Mouse (Mus musculus) hindbrain, embryonic 16.5 days (tissue): ENCODE results near the gene Defb42. TPM values are rescaled to one million over a fixed set of nuclear protein-coding genes. Genes with fewer than 3 reads are reported as not detected.

Source experiments
- ATAC-seq: fragments of 200-750 bp; cut with Nextera tagmentation; 2 replicates; pipeline ENCODE4 v1.8.0; 2017; ENCODE audit warnings: moderate TSS enrichment, moderate library complexity
- H3K27ac ChIP-seq: fragments of 300-500 bp; sonication (generic); 2 replicates; pipeline ENCODE4 v1.5.1; 2014; ENCODE audit warnings: low read depth, mild to moderate bottlenecking, control low read depth, low read length, moderate library complexity
- H3K27me3 ChIP-seq: fragments of 300-500 bp; sonication (generic); replicated peaks from 2 replicates; pipeline ENCODE4 v1.6.1; 2014; ENCODE audit warnings: low read length; ENCODE audit not compliant: control insufficient read depth, insufficient read depth
- H3K36me3 ChIP-seq: fragments of 300-500 bp; sonication (generic); 2 replicates; pipeline ENCODE4 v1.6.1; 2014; ENCODE audit warnings: mild to moderate bottlenecking, low read length, moderate library complexity, mixed read lengths; ENCODE audit not compliant: control insufficient read depth, insufficient read depth
- H3K4me1 ChIP-seq: fragments of 300-500 bp; sonication (generic); 2 replicates; pipeline ENCODE4 v1.6.1; 2014; ENCODE audit warnings: low read depth, low read length; ENCODE audit not compliant: control insufficient read depth, insufficient read depth
- H3K4me2 ChIP-seq: fragments of 300-500 bp; sonication (generic); 2 replicates; pipeline ENCODE4 v1.6.1; 2014; ENCODE audit warnings: mild to moderate bottlenecking, low read length, control low read depth, moderate library complexity
- H3K4me3 ChIP-seq: fragments of 300-500 bp; sonication (generic); 2 replicates; pipeline ENCODE4 v1.5.1; 2014; ENCODE audit warnings: mild to moderate bottlenecking, low read length, control low read depth, moderate library complexity
- H3K9ac ChIP-seq: fragments of 300-500 bp; sonication (generic); 2 replicates; pipeline ENCODE4 v1.6.1; 2014; ENCODE audit warnings: low read depth, mild to moderate bottlenecking, control low read depth, low read length, moderate library complexity
- H3K9me3 ChIP-seq: fragments of 300-500 bp; sonication (generic); 2 replicates; pipeline ENCODE4 v1.6.1; 2014; ENCODE audit warnings: mild to moderate bottlenecking, low read length, moderate library complexity; ENCODE audit not compliant: control insufficient read depth
- WGBS: fragments of 180-500 bp; shearing (Covaris S2); extraction: QIAGEN DNeasy Blood & Tissue Kit; methylation state at CpG from one replicate; pipeline ENCODE4 v1.1.7; 2014; 5-methylcytosine and 5-hydroxymethylcytosine counted together
- polyA plus RNA-seq: library from polyadenylated mRNA; unstranded; fragments of >200 nt; fragmentation: Nextera tagmentation; extraction: Ambion mirVana; gene quantifications from 2 replicates; pipeline ENCODE4 v1.2.1, GENCODE M21; 2015

Defb42 gene
- polyA plus RNA-seq, 1 experiment from 2014 or later: 0.65 TPM

DNA sequence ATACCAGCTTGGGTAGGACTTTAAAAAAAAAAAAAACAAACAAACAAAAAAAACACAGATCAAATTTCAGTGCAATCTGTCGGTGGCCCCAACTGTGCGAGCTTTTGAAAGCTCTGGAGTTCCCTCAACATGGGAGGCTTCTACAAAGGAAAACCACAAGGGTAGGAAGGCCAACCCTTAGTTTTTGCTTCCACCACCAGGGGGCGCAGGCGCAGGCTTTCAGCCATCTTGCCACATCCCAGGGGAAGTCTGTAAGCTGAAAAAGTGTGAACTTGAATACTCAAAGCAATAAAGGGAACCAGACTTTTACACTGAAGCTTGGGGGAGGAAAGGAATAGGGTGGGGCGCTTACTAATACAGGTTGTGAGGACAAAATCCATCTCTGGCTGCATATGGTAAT, 4.0 kb downstream of the Defb42 start:
- no peaks in the 10 kb centered on the region for H3K27me3 ChIP-seq
- 39% methylated on average over 5 of the region's 5 CpGs for WGBS
- no peak overlapping the region for H3K4me3 ChIP-seq
- ATAC-seq: no peak
- H3K4me1 ChIP-seq: no peaks in the 10 kb centered on the region
- no peaks in the 10 kb centered on the region for H3K36me3 ChIP-seq
- no peak overlapping the region for H3K27ac ChIP-seq
- no peak overlapping the region for H3K4me2 ChIP-seq
- no peaks in the 10 kb centered on the region for H3K9me3 ChIP-seq
- H3K9ac ChIP-seq: no peak overlapping the region

DNA sequence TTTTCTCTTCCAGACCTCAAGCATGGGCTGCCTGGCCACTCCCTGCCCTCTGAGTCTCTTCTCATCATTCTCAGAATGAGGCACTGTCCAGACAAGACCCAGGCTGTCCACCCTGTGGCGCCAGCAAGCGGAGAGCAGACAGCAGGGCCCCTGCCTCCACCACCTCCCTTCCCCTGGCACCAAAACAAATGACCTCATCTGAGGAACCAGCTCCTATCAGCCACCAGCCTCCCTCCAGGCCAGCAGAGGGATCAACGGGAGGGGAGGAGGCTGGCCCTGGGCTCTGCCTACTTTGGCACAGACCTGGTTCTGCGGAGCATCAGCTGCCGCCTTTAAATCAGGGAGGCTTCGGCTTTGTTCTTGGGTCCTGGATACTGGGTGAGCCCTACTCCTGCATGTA, 7.9 kb downstream of the Defb42 start:
- WGBS: 30% methylated on average over 6 of the region's 6 CpGs
- Histone ChIP-seq H3K9me3 (no peaks in the 10 kb centered on the region), H3K36me3 (no peaks in the 10 kb centered on the region), H3K4me3 (no peak overlapping the region), H3K4me2 (no peak overlapping the region), H3K27ac (no peak overlapping the region), H3K9ac (no peak overlapping the region), H3K4me1 (no peaks in the 10 kb centered on the region), H3K27me3 (no peaks in the 10 kb centered on the region)
- ATAC-seq: peak; percentile 80

DNA sequence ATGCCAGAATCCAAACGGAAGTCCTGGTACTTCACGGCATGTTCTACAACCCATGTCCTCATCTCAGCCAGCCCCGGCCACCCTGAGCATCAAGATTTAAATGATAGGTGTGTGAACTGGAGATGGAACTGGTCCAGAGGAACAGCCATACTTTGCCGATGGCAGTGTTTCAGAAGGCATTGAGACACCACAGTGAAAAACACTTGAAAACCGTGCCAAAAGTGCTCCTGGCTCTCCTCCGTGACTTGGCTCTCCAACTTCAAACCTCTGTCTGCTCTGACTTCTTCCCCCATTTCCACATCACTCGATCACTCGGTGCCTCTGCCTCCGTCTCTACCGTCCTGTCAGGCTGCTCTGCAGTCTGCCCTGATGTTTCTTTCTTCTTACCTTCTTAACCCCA, 13.6 kb downstream of the Defb42 start:
- Histone ChIP-seq H3K4me3 (no peak overlapping the region), H3K9ac (no peak overlapping the region), H3K9me3 (no peaks in the 10 kb centered on the region), H3K27ac (no peak overlapping the region), H3K4me2 (no peak overlapping the region), H3K4me1 (no peaks in the 10 kb centered on the region), H3K36me3 (no peaks in the 10 kb centered on the region), H3K27me3 (no peaks in the 10 kb centered on the region)
- 74% methylated on average over 10 of the region's 10 CpGs for WGBS
- ATAC-seq: no peak

DNA sequence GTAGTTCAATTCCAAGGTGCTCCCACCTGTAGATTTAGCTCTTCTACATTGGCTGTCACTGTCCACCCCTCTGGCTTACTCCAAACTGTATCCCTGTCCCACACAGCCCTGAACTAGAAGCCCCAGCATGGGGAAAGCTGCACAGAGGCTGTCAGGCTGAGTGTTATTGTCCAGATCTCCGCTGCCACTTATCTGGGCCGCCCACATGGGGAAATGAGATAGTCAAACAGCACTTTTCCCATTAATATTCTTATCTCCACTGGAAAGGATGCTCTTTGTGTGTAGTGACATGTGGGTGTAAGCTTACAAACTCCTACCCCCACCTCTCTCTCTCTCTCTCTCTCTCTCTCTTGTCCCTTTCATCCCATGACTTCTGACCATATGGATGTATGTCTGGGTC, 15.4 kb downstream of the Defb42 start:
- Histone ChIP-seq H3K4me2 (no peak overlapping the region), H3K4me3 (no peak overlapping the region), H3K36me3 (no peaks in the 10 kb centered on the region), H3K9ac (no peak overlapping the region), H3K27me3 (no peaks in the 10 kb centered on the region), H3K27ac (no peak overlapping the region), H3K9me3 (no peaks in the 10 kb centered on the region), H3K4me1 (0 out of 2 replicates have a peak, but pooled peaks cover 3% of the 10 kb centered on the region)
- ATAC-seq: no peak
- WGBS: 86% methylated on average over 2 of the region's 2 CpGs

DNA sequence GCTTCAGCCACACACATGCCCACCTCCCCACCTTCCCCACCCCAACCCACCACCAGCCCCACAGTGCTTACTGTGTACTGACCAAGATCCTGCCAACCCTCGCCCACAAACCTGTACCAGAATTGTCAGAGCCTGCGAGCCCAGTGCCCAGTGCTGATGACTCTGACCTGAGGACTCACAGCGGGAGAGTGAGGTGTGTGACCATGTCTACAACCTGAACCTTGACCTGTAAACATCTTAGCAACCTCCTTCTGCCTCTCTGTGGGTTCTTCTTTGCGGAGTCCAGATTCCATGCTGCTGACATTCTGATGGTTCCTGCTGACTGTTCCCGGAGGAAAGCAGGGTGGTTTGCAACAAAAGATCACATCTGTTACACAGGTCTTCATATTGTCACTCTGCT, 18.6 kb downstream of the Defb42 start:
- 0 out of 2 replicates have a peak, but pooled peaks cover 3% of the 10 kb centered on the region for H3K4me1 ChIP-seq
- H3K9ac ChIP-seq: no peak overlapping the region
- ATAC-seq: no peak
- no peaks in the 10 kb centered on the region for H3K9me3 ChIP-seq
- no peak overlapping the region for H3K4me2 ChIP-seq
- no peaks in the 10 kb centered on the region for H3K36me3 ChIP-seq
- no peak overlapping the region for H3K27ac ChIP-seq
- WGBS: 72% methylated on average over 5 of the region's 5 CpGs
- no peak overlapping the region for H3K4me3 ChIP-seq
- no peaks in the 10 kb centered on the region for H3K27me3 ChIP-seq

DNA sequence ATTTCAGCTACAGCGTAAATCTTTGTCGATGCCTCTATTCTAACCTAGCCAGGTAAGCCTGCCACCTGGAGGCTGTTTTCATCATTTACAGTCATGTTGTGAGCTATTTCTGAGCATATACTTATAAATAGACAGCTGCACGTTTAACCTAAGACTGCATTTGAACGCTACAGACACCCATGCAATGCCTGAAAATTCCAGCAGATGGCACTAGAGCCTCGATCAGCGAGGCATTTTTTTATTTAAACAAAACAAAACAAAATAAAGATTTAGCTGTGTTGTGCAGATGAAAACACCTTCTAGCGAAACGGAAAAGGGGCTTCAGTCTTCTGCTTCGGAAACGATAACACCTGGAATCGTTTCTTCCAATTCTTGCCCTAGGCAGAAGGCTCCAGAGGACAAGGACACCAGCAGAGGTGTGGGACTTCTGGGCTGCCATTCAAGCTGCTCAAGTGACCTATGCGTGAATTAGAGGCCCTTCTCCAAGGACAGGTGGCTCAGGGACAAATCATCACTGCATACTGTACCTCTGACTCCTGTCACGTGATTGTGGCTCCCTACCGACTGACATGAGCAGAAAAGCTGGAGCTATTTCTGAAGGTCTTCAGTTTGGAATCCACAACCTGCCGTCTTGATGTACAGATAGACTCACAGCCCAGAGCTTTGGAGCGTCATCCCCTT, 20.0 kb downstream of the Defb42 start:
- no peaks in the 10 kb centered on the region for H3K27me3 ChIP-seq
- H3K4me3 ChIP-seq: peak overlapping the region; percentile 2; the same call in 1 of the 2 replicates
- H3K27ac ChIP-seq: no peak overlapping the region
- H3K4me1 ChIP-seq: 0 out of 2 replicates have a peak, but pooled peaks cover 3% of the 10 kb centered on the region
- 30% methylated on average over 16 of the region's 16 CpGs for WGBS
- peak overlapping the region; percentile 48 for H3K4me2 ChIP-seq
- peak; percentile 45; the same call in 1 of the 2 replicates for ATAC-seq
- H3K36me3 ChIP-seq: no peaks in the 10 kb centered on the region
- H3K9ac ChIP-seq: no peak overlapping the region
- H3K9me3 ChIP-seq: no peaks in the 10 kb centered on the region

DNA sequence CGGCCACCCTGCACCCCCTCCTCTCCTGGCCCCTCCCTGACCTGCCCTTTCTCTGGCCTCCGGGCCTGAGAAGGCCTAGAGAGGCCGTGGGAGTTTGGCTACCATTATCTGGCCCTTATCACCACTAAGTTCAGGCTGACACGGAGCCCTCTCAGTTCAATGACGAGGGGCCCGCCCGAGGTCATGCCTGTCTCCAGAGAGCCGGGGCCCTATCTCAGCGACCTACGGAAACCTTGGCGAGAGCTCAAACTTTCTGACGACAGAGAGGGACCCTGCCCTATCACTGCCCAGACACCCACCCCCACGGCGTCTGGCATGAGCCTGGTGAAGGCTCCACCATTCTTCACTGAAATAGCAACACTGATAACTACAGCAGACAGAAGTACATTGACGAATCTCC, 20.9 kb downstream of the Defb42 start:
- Histone ChIP-seq H3K27ac (no peak overlapping the region), H3K9ac (no peak overlapping the region), H3K9me3 (no peaks in the 10 kb centered on the region), H3K4me3 (no peak overlapping the region), H3K27me3 (no peaks in the 10 kb centered on the region), H3K4me2 (no peak overlapping the region), H3K36me3 (no peaks in the 10 kb centered on the region), H3K4me1 (0 out of 2 replicates have a peak, but pooled peaks cover 3% of the 10 kb centered on the region)
- 76% methylated on average over 15 of the region's 15 CpGs for WGBS
- 0 out of 2 replicates have a peak, but pooled peaks have one; percentile 4 for ATAC-seq

Other genes with a start within 250 kb of the Defb42 start
- gene Wdfy2, start 209.3 kb upstream of the Defb42 start, polyA plus RNA-seq: 6.2 and 8.2 TPM in 2 replicates
- not detected in 2 replicates for gene Defb48, start 62.5 kb upstream of the Defb42 start, polyA plus RNA-seq
- gene Defb47, start 48.9 kb upstream of the Defb42 start, polyA plus RNA-seq: not detected in 2 replicates
- not detected in 2 replicates for gene Defb43, start 35.2 kb upstream of the Defb42 start, polyA plus RNA-seq
- not detected in 2 replicates for gene Defb30, start 3.0 kb downstream of the Defb42 start, polyA plus RNA-seq